Mouse (Mus musculus) forelimb bud, embryonic 11.5 days (tissue): ENCODE results near the gene Cryba2.

Experiments
- DNase-seq: peaks from one replicate; pipeline ENCODE4 v3.0.0-alpha.2; 2012; ENCODE audit warnings: low read depth, low spot score

Cryba2 gene

GRCm38 (mm10) chr1:74850251-74850650 lies 42.7 kb downstream of the Cryba2 start:
- DNase-seq: no peak

- DNase-seq: no peak
Measured at GRCm38 (mm10) chr1:74848946-74849345, 44.0 kb downstream of the Cryba2 start.

GRCm38 (mm10) chr1:74846341-74846740 lies 46.6 kb downstream of the Cryba2 start:
- no peak for DNase-seq

- no peak for DNase-seq
Measured at GRCm38 (mm10) chr1:74843090-74843489, 49.9 kb downstream of the Cryba2 start.
